Mouse (Mus musculus) fat pad, adult 2 months (tissue): Measurements from ENCODE around the gene Dmrta1.
A peak's percentile ranks its signal among the peaks of the same experiment; 100 is the strongest.
"Not testable (repeated sequence)": the region's sequence is repeated elsewhere in the genome, so short reads cannot be mapped to it uniquely, and the experiment has no call there.

Experiments used
- DNase-seq: peaks from one replicate; pipeline ENCODE4 v3.0.0-alpha.2; 2011; ENCODE audit warnings: low read depth, low spot score; ENCODE audit errors: extremely low read depth

The Dmrta1 gene

DNA sequence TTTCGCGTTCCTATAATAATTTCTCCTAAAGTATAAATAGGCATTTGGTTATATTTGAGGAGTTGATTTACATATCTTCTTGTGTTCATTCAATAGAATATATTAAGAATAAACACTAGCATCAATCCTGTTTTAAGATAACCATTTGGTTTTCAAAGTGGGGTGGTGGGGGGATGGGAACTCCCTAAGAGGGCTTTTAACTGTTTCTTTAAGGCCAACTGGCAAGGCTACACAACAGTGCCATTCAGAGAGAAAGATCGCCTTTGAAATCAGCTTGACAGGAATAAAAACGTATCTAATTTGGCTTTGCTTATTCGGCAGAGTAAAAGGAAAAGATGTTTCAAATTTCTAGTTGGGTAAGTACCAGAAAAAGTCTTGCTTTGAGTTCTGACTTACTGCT is at the start of gene Dmrta1:
TSS of gene Dmrta1 (plus strand) at position 242 of the 400 bp plus-strand sequence.
- DNase-seq: no peak

DNA sequence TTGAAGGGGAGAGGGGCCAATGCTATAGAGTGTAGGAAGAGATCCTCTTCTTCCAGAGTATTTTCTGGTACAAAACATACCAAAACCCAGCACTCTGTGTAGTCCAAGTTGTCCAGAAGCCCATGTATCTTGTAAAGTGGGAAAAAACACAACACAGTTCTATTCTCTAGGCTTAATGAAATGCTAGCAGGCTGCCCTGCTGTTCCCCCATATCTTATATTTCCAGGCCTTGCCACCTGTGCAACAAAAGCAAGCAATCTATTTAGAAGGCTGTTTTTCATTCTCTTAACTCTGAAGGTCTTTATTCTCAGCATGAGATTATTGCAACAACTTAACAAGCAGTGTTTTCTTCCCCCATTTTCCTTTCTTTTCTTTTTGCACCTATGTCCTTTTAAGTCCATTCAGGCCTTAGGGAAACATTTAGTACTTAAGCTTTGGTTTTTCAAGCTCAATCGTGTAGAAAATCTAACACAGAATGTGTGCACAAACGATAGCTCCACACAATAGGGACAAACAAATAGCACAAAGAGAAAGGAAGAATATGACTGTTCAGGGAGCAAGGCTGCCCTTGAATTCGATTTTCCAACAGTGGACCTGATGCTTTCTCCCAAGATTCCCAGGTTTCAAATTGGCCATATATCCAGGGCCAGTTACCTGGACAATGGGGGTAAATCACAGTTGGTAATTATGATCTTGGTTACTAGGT is 48.7 kb upstream of the Dmrta1 start:
- DNase-seq: no peak

DNA sequence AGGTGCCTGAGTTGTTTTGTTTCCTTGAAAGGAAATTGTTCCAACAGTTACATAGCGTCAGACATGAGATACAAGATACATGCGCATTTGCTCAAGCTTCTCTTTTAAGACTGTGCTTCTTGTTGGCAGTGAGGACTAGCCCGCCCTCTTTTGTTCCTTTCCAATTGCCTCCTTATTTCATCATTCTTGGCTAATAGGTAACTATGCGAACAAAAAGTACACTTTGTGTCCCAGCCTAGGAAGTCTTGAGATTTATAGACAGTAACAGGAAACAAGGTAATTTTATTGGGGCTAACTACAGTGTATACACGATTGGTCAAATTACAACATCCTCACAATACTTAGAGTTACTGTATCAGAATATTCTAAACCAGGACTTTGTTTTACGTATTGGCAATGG is 47.7 kb upstream of the Dmrta1 start:
- peak; percentile 82 for DNase-seq

DNA sequence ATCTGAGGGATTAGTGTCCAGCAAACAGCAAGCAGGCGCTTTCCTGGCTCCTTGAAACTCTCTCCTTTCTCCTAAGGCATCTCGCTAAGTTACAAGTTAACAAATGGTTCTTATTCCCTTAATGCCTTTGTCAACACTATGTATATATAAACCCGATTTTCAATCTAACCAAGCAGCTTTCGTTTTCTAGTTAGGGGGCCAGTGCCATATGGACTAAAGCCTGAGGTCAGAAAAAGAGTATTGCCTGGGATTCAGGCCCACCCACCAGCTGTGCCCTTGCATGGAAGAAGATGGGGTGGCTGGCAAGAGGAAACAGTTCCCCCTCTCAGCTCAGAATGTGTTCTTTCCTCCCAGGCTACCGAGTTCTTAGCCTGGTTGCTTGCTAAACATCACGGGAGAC is 40.6 kb upstream of the Dmrta1 start:
- DNase-seq: no peak

DNA sequence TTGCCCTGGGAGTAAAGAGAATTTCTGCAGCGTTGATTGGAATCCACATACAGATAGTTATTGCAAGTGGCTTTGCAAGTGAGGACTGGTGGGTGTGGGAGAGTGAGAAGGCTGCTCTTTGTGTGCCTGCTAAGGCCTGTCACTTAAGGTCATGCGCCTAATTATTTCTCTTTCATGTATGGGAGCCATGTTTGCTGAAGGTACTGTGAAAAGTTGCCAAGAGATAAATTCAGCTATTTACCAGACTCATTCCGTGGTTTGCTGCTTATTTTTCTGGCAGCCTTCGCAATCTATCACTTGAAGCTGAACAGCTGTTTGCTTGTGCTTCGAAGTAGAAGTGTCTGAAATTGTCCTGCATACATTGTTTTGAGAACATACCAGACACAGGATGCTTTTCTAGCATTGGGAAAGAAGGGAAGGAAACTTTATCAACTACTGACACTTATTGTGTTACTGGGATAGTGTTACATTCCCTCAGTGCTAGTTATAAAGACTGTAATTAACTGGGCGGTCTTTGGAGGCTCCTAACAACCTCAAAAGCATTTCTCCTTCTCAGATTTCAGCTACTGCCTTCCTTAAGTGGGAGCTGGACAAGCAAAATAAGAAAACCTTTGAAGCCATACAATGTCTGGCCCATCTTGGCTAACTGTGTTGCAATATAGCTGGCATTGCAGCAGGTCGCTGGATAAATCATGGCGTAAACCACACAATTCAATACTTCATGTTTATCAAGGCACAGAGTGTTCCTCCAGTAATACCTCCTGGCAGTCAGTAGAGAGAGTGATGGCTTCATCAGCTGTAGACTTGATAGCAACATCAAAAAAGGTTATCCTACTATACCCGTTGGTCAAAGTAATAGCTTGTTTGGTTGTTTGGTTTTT is 34.8 kb upstream of the Dmrta1 start:
- peak; percentile 88 for DNase-seq

DNA sequence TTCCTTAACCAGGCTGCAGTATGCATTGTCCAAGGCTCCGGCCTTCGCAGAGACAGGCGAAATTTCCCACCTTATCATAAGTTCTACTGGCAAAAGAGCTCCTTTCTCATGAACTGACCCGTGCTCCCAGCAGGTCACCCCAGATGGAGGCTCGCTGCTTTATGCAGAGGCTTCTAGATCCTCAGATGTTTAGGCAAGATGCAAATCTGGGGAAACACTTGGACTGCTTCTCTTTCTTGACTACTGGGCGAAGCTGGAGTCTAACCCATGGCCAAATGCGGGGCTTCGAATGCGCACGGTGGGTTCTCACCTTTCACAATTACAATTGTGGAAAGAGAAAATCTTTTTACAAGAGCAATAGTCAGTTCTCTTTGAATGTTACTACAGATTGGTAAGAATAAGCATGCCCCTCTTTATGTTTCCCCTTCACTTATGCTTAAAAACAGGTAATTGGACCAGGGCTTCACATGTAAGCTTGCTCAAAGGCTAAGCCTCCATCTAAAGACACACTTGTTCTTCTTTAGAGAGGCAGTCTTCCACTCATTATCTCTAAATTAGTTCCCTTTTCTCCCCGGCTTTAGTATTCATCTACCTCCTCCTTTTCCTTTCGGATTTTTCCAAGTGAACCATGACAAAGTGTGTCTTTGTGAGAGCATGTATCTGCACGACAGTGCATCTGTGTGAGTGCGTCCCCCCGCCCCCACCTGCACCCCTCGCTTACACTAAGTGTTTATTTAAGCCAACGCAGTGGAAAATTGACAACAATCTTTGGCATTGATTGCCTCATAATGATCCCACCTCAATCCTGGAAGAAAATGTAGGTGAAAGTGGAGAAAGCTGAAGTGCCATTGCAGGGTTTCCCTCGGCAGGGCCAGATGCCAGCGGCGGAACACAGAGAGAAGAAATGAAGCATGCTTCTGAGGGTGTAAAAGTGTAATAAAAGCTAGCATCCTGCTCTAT is 28.6 kb upstream of the Dmrta1 start:
- DNase-seq: no peak

DNA sequence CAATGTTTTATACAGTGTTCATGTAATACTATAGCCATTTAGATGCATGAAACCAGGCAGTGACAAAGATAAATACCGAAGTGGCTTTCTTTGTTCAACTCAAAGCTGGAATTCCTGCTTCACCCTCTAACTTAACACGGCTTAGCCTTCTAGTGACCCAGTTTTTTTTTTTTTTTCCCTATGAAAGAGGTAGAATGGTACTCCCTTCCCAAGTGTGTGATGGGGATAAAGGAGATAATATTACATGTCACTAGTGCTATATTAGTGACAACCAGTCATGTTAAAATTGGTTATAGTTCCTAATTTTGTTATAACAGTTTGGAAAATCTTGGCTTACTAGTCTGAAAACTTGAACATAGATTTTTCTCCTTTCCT is 27.9 kb upstream of the Dmrta1 start:
- DNase-seq: no peak

DNA sequence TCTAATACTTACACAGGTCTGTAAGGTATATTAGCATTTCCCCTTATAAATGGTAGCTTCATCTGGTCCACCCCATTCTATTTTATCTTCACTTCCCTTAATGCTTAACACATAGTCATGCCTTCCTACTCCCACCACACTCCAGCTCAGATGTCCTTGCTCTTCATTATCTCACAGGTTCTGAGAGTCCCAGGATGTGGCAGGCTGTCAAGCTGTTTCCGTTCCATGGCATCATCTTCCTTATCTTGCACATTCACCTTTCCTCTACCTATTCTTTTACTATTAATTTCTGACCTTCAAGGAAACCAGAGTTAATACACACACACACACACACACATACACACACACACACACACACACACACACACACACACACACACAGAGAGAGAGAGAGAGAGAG is 27.5 kb upstream of the Dmrta1 start:
- DNase-seq: no peak

DNA sequence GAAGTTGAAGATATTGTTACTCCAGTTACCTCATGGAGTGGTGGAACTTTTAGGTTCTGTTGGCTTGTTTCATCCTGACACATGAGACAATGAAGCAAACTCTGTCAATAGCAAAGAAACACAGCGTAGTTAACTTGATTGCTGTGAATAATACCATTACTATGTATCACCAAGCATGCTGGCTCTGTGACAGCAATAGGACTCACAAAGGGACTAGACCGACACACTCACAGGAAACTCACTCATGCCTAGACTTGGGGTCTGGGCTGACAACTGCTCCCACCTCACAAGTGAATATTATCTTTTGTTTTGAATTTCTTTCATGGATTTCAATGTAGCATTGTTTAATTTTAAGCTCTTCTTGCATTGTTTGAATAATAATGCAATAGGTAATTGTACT is 15.8 kb upstream of the Dmrta1 start:
- no peak for DNase-seq

DNA sequence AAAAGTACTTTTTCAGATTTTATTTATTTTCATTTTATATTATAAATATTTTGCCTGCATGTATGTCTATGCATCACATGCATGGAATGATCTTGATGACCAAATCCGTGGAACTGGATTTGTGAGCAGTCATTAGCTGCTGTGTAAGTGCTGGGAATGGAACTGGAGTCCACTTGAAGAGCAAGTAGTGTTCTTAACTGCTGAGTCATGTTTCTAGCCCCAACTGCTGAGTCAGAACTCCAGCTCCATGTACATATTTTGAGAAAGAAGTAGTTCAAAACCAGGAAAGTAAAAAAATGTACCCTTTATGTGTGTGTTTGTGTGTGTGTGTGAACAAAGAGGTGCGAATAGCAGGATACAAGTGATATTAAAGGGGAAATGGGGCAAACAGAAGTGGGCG is 4.5 kb upstream of the Dmrta1 start:
- DNase-seq: no peak

DNA sequence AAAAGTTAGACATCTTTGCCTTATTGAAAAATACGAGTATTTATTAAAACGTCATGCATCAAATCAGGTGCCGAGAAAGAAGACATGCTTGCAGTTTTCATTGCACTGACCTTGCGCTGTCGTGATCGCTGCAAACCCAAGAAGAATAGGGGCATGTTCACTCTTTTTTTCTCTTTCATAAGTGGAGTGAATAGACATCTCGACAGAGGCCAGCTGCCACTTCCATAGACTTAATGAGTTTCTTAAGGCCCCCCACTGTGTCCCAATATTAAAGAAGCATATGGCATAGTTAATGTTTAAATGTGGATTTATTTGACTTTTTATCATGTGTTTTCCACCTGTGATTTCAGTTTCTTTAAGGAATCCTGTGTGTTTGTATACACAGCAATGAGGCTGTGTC is 1.3 kb upstream of the Dmrta1 start:
- DNase-seq: no peak

DNA sequence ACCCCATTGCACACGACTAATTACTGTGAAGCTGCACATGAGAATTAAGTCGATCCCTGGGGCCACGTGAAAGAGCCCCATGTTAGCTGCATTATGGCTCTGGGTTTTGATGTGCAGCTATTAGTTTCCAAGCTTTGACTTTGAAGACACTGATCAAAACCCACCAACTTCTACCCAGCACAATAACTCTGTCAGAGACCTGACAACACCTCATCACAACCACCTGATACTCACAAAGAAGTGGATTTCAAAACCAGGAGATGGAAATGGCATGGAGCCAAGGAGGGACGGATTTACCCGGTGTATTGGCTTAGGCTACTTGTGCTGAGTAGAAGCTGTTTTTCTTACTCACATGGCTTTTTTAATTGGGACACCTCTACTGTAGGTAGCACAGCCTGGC is 523 bp upstream of the Dmrta1 start:
- no peak for DNase-seq

DNA sequence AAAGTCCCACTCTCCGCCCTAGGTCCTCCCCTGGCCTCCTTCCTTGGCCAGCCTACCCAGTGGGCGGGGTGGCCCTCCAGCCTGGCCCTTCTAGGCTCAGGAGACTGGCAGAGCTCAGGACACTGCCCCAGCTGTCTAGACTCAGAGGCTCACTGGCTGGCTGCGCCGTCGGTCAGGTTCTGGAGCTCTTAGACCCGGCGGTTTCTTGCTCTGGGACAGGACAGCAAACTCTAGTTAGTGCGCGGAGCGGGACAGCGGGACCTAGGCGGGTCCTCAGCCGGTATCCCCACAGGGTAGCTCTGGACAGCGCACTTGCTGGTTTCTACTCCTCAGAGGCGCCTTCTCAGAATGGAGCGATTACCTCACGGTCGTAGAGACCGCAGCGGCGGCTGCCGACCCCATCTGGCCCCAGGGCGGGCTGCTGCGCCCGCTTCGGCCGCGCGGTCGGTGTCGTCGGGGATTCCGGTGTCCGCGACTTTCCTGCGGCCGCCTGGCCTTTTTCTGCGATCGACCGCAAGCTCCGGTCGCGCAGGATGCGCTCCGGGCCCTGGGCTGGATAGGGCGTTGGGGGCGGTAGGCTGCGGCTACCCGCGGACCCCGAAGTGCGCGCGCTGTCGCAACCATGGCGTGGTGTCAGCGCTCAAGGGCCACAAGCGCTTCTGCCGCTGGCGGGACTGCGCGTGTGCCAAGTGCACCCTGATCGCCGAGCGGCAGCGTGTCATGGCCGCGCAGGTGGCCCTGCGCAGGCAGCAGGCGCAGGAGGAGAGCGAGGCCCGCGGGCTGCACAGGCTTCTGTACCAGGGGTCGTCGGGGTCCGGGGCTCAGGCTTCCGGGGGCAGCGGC is 8.9 kb downstream of the Dmrta1 start:
- no peak for DNase-seq

DNA sequence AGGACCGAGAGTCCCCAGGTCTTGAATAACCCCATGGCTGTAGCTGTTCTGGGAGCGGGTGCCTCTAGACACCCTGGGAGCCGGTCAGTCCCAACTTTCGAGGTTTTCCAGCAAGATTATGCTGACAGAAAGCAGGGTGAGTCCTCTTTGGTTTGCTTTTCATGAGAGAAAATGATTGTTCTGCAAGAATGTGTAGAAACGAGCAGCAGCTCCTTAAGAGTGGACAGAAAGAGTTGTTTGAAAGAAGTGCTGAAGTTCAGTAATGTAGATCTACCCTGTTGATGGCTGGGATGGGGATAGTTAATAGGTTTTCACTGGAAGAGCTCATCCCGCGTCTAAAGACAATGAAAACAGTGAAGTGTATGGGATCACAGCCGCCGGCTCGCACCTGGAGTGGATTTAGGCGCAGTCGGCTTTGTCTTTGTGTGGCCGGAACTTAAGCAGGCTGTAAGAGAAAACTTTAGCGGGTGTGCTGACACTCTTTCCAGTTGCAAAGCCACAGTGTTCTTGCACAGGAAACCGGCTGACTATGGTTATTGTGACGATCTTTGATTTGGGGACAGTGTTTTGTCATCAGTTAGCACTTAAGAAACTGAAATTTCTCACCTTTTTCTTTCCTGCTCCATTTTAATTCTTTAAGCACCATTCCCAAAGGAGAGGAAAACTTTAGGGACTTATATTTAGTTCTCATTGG is 9.7 kb downstream of the Dmrta1 start:
- DNase-seq: no peak

DNA sequence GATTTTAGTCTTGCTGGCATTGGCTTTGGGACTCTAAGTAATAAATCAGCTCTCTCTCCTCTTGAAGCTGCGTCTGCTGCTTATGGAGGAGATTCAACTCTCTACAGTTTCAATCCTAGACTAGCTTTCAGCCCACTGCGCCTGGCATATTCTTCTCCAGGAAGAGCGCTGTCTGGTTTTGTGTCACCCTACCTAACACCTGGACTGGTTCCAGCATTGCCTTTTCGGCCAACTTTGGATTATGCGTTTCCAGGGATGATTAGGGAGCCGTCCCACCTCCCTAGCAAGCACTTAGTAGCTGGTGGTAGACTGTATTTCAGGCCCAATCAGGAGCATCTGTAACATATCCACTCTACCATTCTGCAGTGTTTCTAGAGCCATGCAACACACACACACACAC is 12.7 kb downstream of the Dmrta1 start:
- no peak for DNase-seq

DNA sequence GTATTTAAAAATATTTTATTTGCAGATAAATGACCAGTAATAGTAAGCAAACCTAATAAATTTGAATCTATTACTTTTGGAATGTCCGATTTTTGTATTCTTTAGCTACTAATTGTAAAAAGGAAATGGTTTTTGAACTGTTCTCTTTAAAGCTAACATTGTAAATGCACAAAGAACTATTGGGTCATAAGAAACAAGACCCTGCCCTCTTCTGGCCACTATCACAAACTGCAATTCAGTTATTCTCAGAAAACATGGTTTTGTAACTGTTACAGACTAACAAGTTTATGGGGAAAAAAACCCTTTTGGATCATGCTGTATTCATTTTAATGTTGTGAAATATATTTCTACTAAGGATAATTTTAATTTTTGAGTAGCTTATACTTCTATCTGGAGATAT is 13.5 kb downstream of the Dmrta1 start:
- no peak for DNase-seq

DNA sequence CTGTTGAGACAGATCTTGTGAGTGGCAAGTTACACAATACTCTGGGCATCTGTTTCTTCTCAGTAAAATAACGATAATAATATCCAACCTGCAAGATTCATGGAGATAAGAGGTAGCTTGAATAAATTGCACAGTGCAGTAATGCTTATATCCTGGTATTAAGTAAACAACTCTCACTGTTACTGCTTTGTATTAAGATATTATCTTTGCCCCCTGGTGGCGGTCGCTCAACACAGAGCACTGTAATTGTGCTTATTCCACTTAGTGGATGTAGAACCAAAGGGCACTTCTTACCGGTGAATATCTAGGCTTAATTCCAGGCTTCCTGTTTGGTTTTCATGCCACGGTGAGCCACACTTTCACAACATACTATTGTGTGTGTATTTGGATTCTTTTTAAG is 16.4 kb downstream of the Dmrta1 start:
- peak; percentile 28 for DNase-seq

DNA sequence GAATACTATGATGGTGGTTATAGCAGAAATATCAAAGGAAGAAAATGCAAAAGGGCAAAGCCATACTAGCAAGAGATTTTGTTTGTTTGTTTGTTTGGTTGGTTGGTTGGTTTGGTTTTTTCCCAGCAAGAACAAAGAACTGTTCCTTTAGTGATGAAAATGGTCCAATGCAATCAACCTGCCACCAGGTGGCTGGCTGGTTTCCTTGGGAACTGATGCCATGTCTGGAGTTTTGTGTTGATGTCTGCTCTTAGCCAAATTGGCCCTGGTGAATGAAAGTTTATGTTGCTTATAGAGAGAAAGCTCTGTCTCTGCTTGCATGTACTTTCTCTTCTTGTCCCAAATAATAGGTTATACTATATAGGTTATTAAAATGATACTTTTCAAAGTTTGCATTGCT is 18.7 kb downstream of the Dmrta1 start:
- DNase-seq: no peak

DNA sequence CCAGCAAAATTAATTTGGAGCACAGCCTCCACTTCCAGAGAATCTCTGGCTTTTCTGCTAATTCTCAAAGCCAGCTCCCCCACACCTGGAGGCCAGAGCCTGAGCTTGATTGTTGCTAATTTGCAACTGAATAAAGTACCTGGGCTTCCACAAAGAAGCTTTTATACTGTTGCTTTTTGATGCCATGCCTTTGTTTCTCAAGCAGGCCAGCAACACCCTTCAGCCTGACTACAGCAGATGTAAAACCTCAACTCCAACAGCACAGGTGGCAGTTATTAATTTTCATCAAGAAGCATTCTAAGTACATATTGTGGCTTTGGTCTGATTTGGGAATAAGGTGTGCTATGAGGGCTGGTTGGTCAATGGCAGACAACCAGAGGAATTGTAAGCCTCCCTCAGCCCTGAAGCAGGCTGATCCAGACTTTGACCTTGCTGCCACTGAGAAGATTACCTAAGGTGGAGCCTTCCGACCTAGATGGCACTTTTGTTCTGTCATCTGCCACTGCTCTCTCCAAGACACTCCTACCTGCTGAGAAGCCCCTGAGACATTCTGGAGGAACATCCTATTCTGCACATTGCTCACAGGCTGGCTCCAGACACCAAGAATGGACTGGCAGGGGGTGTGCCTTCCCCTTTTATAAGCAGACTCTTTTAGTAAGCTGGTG is 44.4 kb downstream of the Dmrta1 start:
- not testable (repeated sequence) for DNase-seq
